Mouse (Mus musculus): ENCODE data around the gene Hspe1. TPM values are rescaled to one million over a fixed set of nuclear protein-coding genes. Genes with fewer than 3 reads are reported as not detected.
"Not testable (repeated sequence)": the region's sequence is repeated elsewhere in the genome, so short reads cannot be mapped to it uniquely, and the experiment has no call there.

Hspe1 gene
- polyA plus RNA-seq, 1 experiment from 2014 or later, result 283 TPM

DNA sequence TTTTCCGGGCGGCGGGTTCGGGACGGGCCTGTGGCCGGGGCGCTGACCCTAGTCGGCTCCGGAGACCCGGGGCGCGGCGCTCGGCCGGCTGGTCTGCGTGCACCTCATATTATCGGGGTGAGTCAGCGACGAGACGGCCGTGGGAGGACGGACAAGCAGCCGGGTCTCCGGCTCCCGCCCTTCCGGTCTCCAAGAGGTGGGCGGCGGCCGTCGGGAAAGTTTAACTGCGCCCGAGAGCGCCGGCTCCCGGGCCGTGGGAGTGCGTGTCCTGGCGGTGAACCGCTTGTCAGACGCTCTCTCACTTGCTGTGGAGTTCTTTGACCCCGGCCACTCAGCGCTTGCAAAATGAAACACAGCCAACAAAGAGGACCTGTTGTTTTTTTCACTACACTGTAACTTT, 34.9 kb upstream of the Hspe1 start:
- WGBS, result under 1% methylated on average over 42 of the region's 42 CpGs
- Histone ChIP-seq H3K4me1 (ENCODE audit: control insufficient read depth, insufficient read depth, low read length) (peaks cover 8% of the 10 kb centered on the region), H3K9me3 (replicated peaks; ENCODE audit: control insufficient read depth, low read length) (no peaks in the 10 kb centered on the region), H3K9ac (ENCODE audit: low read length) (peak overlapping the region; percentile 73), H3K36me3 (ENCODE audit: control insufficient read depth, insufficient read depth, low read length) (no peaks in the 10 kb centered on the region), H3K4me3 (ENCODE audit: low read depth, low read length) (peak overlapping the region; percentile 86), H3K27ac (ENCODE audit: low read depth, low read length) (peak overlapping the region; percentile 48; the same call in 1 of the 2 replicates), H3K27me3 (replicated peaks; ENCODE audit: control insufficient read depth, insufficient read depth, low read length) (no peaks in the 10 kb centered on the region), H3K4me2 (ENCODE audit: low read length) (peak overlapping the region; percentile 71)
- peak; percentile 41 for DNase-seq (ENCODE audit: low spot score)
- peak; percentile 18; the same call in 1 of the 2 replicates for ATAC-seq

GRCm38 (mm10) chr1:55053596-55053995, 34.3 kb upstream of the Hspe1 start:
- H3K4me3 ChIP-seq (ENCODE audit: low read depth, low read length), result peak overlapping the region; percentile 86
- H3K9me3 ChIP-seq (replicated peaks; ENCODE audit: control insufficient read depth, low read length), result no peaks in the 10 kb centered on the region
- H3K9ac ChIP-seq (ENCODE audit: low read length), result peak overlapping the region; percentile 73
- H3K36me3 ChIP-seq (ENCODE audit: control insufficient read depth, insufficient read depth, low read length), result no peaks in the 10 kb centered on the region
- no peak for ATAC-seq
- H3K4me2 ChIP-seq (ENCODE audit: low read length), result peak overlapping the region; percentile 71
- 76% methylated on average over 4 of the region's 4 CpGs for WGBS
- no peaks in the 10 kb centered on the region for H3K27me3 ChIP-seq (replicated peaks; ENCODE audit: control insufficient read depth, insufficient read depth, low read length)
- H3K4me1 ChIP-seq (ENCODE audit: control insufficient read depth, insufficient read depth, low read length), result peaks cover 8% of the 10 kb centered on the region
- DNase-seq (ENCODE audit: low spot score), result no peak
- H3K27ac ChIP-seq (ENCODE audit: low read depth, low read length), result no peak overlapping the region

GRCm38 (mm10) chr1:55055322-55056115, 32.4 kb upstream of the Hspe1 start:
- DNase-seq (ENCODE audit: low spot score) (no peak), ATAC-seq (no peak)
- 82% methylated on average over 5 of the region's 5 CpGs for WGBS

DNA sequence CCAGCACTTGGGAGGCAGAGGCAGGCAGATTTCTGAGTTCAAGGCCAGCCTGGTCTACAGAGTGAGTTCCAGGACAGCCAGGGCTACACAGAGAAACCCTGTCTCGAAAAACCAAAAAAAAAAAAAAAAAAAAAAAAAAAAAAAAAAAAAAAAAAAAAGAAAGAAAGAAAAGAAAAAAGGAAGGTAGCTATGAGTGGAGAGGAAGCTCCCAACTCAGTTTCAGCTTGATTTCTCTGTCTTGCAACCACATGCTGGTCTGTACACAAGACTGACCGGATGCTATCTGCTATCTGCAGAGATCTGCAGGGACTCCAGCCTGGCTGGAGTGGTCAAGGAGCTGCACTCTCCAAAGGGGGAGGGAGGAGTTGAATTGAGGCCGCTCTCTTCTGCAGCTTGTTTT, 29.5 kb upstream of the Hspe1 start:
- H3K9me3 ChIP-seq (replicated peaks; ENCODE audit: control insufficient read depth, low read length); H3K36me3 ChIP-seq (ENCODE audit: control insufficient read depth, insufficient read depth, low read length); H3K27me3 ChIP-seq (replicated peaks; ENCODE audit: control insufficient read depth, insufficient read depth, low read length); H3K4me2 ChIP-seq (ENCODE audit: low read length); H3K4me1 ChIP-seq (ENCODE audit: control insufficient read depth, insufficient read depth, low read length); H3K9ac ChIP-seq (ENCODE audit: low read length); H3K4me3 ChIP-seq (ENCODE audit: low read depth, low read length); H3K27ac ChIP-seq (ENCODE audit: low read depth, low read length); DNase-seq (ENCODE audit: low spot score); ATAC-seq: not testable (repeated sequence)
- 93% methylated on average over 2 of the region's 3 CpGs for WGBS

More at GRCm38 (mm10) chr1:55055322-55056115, 32.4 kb upstream of the Hspe1 start:
- no peak overlapping the region for H3K4me3 ChIP-seq (ENCODE audit: low read depth, low read length)
- H3K4me2 ChIP-seq (ENCODE audit: low read length), result no peak overlapping the region
- H3K36me3 ChIP-seq (ENCODE audit: control insufficient read depth, insufficient read depth, low read length), result no peaks in the 10 kb centered on the region
- peaks cover 8% of the 10 kb centered on the region for H3K4me1 ChIP-seq (ENCODE audit: control insufficient read depth, insufficient read depth, low read length)
- H3K9ac ChIP-seq (ENCODE audit: low read length), result no peak overlapping the region
- no peaks in the 10 kb centered on the region for H3K9me3 ChIP-seq (replicated peaks; ENCODE audit: control insufficient read depth, low read length)
- no peaks in the 10 kb centered on the region for H3K27me3 ChIP-seq (replicated peaks; ENCODE audit: control insufficient read depth, insufficient read depth, low read length)
- no peak overlapping the region for H3K27ac ChIP-seq (ENCODE audit: low read depth, low read length)

- Histone ChIP-seq H3K4me1 (ENCODE audit: control insufficient read depth, insufficient read depth, low read length) (no peaks in the 10 kb centered on the region), H3K36me3 (ENCODE audit: control insufficient read depth, insufficient read depth, low read length) (peaks cover 21% of the 10 kb centered on the region), H3K27ac (ENCODE audit: low read depth, low read length) (no peak overlapping the region), H3K9me3 (replicated peaks; ENCODE audit: control insufficient read depth, low read length) (no peaks in the 10 kb centered on the region), H3K9ac (ENCODE audit: low read length) (no peak overlapping the region), H3K27me3 (replicated peaks; ENCODE audit: control insufficient read depth, insufficient read depth, low read length) (no peaks in the 10 kb centered on the region), H3K4me3 (ENCODE audit: low read depth, low read length) (no peak overlapping the region), H3K4me2 (ENCODE audit: low read length) (no peak overlapping the region)
- ATAC-seq, result no peak
- no peak for DNase-seq (ENCODE audit: low spot score)
- WGBS, result 94% methylated on average over 5 of the region's 5 CpGs
Measured at GRCm38 (mm10) chr1:55061099-55061498, 26.8 kb upstream of the Hspe1 start.

- Histone ChIP-seq H3K36me3 (ENCODE audit: control insufficient read depth, insufficient read depth, low read length) (peaks cover 27% of the 10 kb centered on the region), H3K9me3 (replicated peaks; ENCODE audit: control insufficient read depth, low read length) (no peaks in the 10 kb centered on the region), H3K4me1 (ENCODE audit: control insufficient read depth, insufficient read depth, low read length) (no peaks in the 10 kb centered on the region), H3K27me3 (replicated peaks; ENCODE audit: control insufficient read depth, insufficient read depth, low read length) (no peaks in the 10 kb centered on the region), H3K9ac (ENCODE audit: low read length) (no peak overlapping the region), H3K4me2 (ENCODE audit: low read length) (no peak overlapping the region), H3K4me3 (ENCODE audit: low read depth, low read length) (no peak overlapping the region), H3K27ac (ENCODE audit: low read depth, low read length) (no peak overlapping the region)
- DNase-seq (ENCODE audit: low spot score) (no peak), ATAC-seq (no peak)
- 90% methylated on average over 4 of the region's 4 CpGs for WGBS
Measured at GRCm38 (mm10) chr1:55061772-55062171, 26.2 kb upstream of the Hspe1 start.

DNA sequence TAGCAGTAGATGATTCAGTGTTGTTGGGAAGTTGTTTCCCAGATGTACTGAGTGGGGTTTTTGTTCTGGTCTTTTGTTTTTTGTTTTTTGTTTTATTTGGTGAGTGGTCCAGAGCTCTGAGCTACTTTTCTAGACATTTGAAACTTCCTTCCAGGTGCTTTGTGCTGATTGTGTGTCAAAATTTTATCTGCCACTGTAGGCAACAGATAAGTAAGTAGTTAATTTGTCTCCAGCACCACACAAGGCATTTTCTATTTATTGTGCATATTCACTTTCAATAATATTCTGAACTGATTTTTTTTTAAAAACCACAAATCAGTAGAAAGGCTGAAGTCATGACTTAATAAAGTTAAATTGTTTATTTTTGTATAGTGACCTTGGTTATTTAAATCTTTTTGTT, 15.6 kb upstream of the Hspe1 start:
- H3K4me3 ChIP-seq (ENCODE audit: low read depth, low read length); H3K9me3 ChIP-seq (replicated peaks; ENCODE audit: control insufficient read depth, low read length); H3K9ac ChIP-seq (ENCODE audit: low read length); H3K27me3 ChIP-seq (replicated peaks; ENCODE audit: control insufficient read depth, insufficient read depth, low read length); ATAC-seq; H3K4me1 ChIP-seq (ENCODE audit: control insufficient read depth, insufficient read depth, low read length); H3K4me2 ChIP-seq (ENCODE audit: low read length); H3K27ac ChIP-seq (ENCODE audit: low read depth, low read length); DNase-seq (ENCODE audit: low spot score): not testable (repeated sequence)
- H3K36me3 ChIP-seq (ENCODE audit: control insufficient read depth, insufficient read depth, low read length), result peaks cover 56% of the 10 kb centered on the region

GRCm38 (mm10) chr1:55074757-55075156, 13.2 kb upstream of the Hspe1 start:
- peaks cover 59% of the 10 kb centered on the region for H3K36me3 ChIP-seq (ENCODE audit: control insufficient read depth, insufficient read depth, low read length)

GRCm38 (mm10) chr1:55075652-55076394, 12.1 kb upstream of the Hspe1 start:
- H3K9me3 ChIP-seq (replicated peaks; ENCODE audit: control insufficient read depth, low read length), result no peaks in the 10 kb centered on the region
- no peak for ATAC-seq
- H3K9ac ChIP-seq (ENCODE audit: low read length), result no peak overlapping the region
- DNase-seq (ENCODE audit: low spot score), result no peak
- no peaks in the 10 kb centered on the region for H3K27me3 ChIP-seq (replicated peaks; ENCODE audit: control insufficient read depth, insufficient read depth, low read length)
- no peak overlapping the region for H3K4me3 ChIP-seq (ENCODE audit: low read depth, low read length)
- no peak overlapping the region for H3K27ac ChIP-seq (ENCODE audit: low read depth, low read length)
- no peak overlapping the region for H3K4me2 ChIP-seq (ENCODE audit: low read length)
- 76% methylated on average over 5 of the region's 5 CpGs for whole genome bisulfite sequencing
- H3K36me3 ChIP-seq (ENCODE audit: control insufficient read depth, insufficient read depth, low read length), result peaks cover 61% of the 10 kb centered on the region
- H3K4me1 ChIP-seq (ENCODE audit: control insufficient read depth, insufficient read depth, low read length), result no peaks in the 10 kb centered on the region

More at GRCm38 (mm10) chr1:55074757-55075156, 13.2 kb upstream of the Hspe1 start:
- Histone ChIP-seq H3K27ac (ENCODE audit: low read depth, low read length) (no peak overlapping the region), H3K4me1 (ENCODE audit: control insufficient read depth, insufficient read depth, low read length) (no peaks in the 10 kb centered on the region), H3K27me3 (replicated peaks; ENCODE audit: control insufficient read depth, insufficient read depth, low read length) (no peaks in the 10 kb centered on the region), H3K9me3 (replicated peaks; ENCODE audit: control insufficient read depth, low read length) (no peaks in the 10 kb centered on the region), H3K4me2 (ENCODE audit: low read length) (no peak overlapping the region), H3K9ac (ENCODE audit: low read length) (no peak overlapping the region), H3K4me3 (ENCODE audit: low read depth, low read length) (no peak overlapping the region)
- 67% methylated on average over 2 of the region's 2 CpGs for WGBS
- no peak for ATAC-seq
- DNase-seq (ENCODE audit: low spot score), result no peak
